Mouse (Mus musculus) neural tube, embryonic 15.5 days (tissue): ENCODE results near the gene Zfp865. TPM values are rescaled to one million over a fixed set of nuclear protein-coding genes. Genes with fewer than 3 reads are reported as not detected.

Experiments used
- ATAC-seq: fragments of 200-750 bp; cut with Nextera tagmentation; 2 replicates; pipeline ENCODE4 v1.8.0; 2017; ENCODE audit warnings: mild to moderate bottlenecking, moderate TSS enrichment, moderate library complexity; ENCODE audit not compliant: low FRiP score
- H3K27ac ChIP-seq: fragments of 300-500 bp; sonication (generic); replicated peaks from 2 replicates; pipeline ENCODE4 v1.5.1; 2015; ENCODE audit warnings: mild to moderate bottlenecking, inconsistent platforms
- H3K27me3 ChIP-seq: fragments of 300-500 bp; sonication (generic); replicated peaks from 2 replicates; pipeline ENCODE4 v1.6.1; 2015; ENCODE audit warnings: inconsistent platforms
- H3K36me3 ChIP-seq: fragments of 300-500 bp; sonication (generic); 2 replicates; pipeline ENCODE4 v1.6.1; 2015; ENCODE audit warnings: inconsistent platforms
- H3K4me1 ChIP-seq: fragments of 300-500 bp; sonication (generic); 2 replicates; pipeline ENCODE4 v1.6.1; 2015; ENCODE audit warnings: inconsistent platforms
- H3K4me2 ChIP-seq: fragments of 300-500 bp; sonication (generic); 2 replicates; pipeline ENCODE4 v1.6.1; 2015; ENCODE audit warnings: inconsistent platforms, mild to moderate bottlenecking, moderate library complexity
- H3K4me3 ChIP-seq: fragments of 300-500 bp; sonication (generic); replicated peaks from 2 replicates; pipeline ENCODE4 v1.5.1; 2015; ENCODE audit warnings: mild to moderate bottlenecking, inconsistent platforms
- H3K9ac ChIP-seq: fragments of 300-500 bp; sonication (generic); replicated peaks from 2 replicates; pipeline ENCODE4 v1.6.1; 2015; ENCODE audit warnings: mild to moderate bottlenecking, inconsistent platforms
- H3K9me3 ChIP-seq: fragments of 300-500 bp; sonication (generic); replicated peaks from 2 replicates; pipeline ENCODE4 v1.6.1; 2016; ENCODE audit warnings: inconsistent platforms
- WGBS: fragments of 180-500 bp; shearing (Covaris S2); methylation state at CpG from one replicate; pipeline ENCODE4 v1.1.7; 2015; ENCODE audit warnings: mixed read lengths; 5-methylcytosine and 5-hydroxymethylcytosine counted together
- polyA plus RNA-seq: library from polyadenylated mRNA; unstranded; fragments of >200 nt; fragmentation: Nextera tagmentation; extraction: Ambion mirVana; gene quantifications from 2 replicates; pipeline ENCODE4 v1.2.1, GENCODE M21; 2015

Zfp865 gene
- polyA plus RNA-seq, 1 experiment from 2014 or later, result 7.0 TPM

- Histone ChIP-seq H3K4me2 (peak overlapping the region; percentile 68), H3K9ac (no peak overlapping the region), H3K4me3 (peak overlapping the region; percentile 61; the same call in 1 of the 2 replicates), H3K4me1 (peaks cover 22% of the 10 kb centered on the region), H3K36me3 (peaks cover 36% of the 10 kb centered on the region), H3K27ac (0 out of 2 replicates have a peak overlapping the region, but pooled peaks have one; percentile 99), H3K27me3 (no peaks in the 10 kb centered on the region), H3K9me3 (no peaks in the 10 kb centered on the region)
- 94% methylated on average over 7 of the region's 7 CpGs for WGBS
- ATAC-seq, result no peak
Measured at GRCm38 (mm10) chr7:5037026-5037425, 16.9 kb downstream of the Zfp865 start.

GRCm38 (mm10) chr7:5037467-5037866 lies 17.3 kb downstream of the Zfp865 start:
- Histone ChIP-seq H3K4me3 (peak overlapping the region; percentile 61), H3K9ac (0 out of 2 replicates have a peak overlapping the region, but pooled peaks have one; percentile 74), H3K4me2 (peak overlapping the region; percentile 68), H3K27ac (peak overlapping the region; percentile 99), H3K36me3 (peaks cover 32% of the 10 kb centered on the region), H3K4me1 (peaks cover 22% of the 10 kb centered on the region), H3K9me3 (no peaks in the 10 kb centered on the region), H3K27me3 (no peaks in the 10 kb centered on the region)
- WGBS, result 81% methylated on average over 8 of the region's 8 CpGs
- no peak for ATAC-seq

- Histone ChIP-seq H3K27ac (peak within 1 kb of the TSS; percentile 99), H3K36me3 (peaks cover 24% of the 10 kb centered on the region), H3K4me2 (peak within 1 kb of the TSS; percentile 68), H3K27me3 (no peaks in the 10 kb centered on the region), H3K4me3 (peak within 1 kb of the TSS; percentile 61), H3K9me3 (no peaks in the 10 kb centered on the region), H3K4me1 (peaks cover 22% of the 10 kb centered on the region), H3K9ac (peak within 1 kb of the TSS; percentile 74)
- WGBS, result under 1% methylated on average over 48 of the region's 48 CpGs
- ATAC-seq, result peak; percentile 94
Measured at GRCm38 (mm10) chr7:5038109-5038732, 18.0 kb downstream of the Zfp865 start, which contains the start of gene Zfp784. Gene Zfp784, minus strand, starts transcription at chr7:5038446.

GRCm38 (mm10) chr7:5038940-5039339 lies 18.8 kb downstream of the Zfp865 start:
- Histone ChIP-seq H3K9me3 (no peaks in the 10 kb centered on the region), H3K9ac (peak overlapping the region; percentile 74), H3K4me2 (peak overlapping the region; percentile 68), H3K4me3 (peak overlapping the region; percentile 61), H3K36me3 (peaks cover 17% of the 10 kb centered on the region), H3K27me3 (no peaks in the 10 kb centered on the region), H3K27ac (peak overlapping the region; percentile 99), H3K4me1 (peaks cover 22% of the 10 kb centered on the region)
- WGBS, result 34% methylated on average over 5 of the region's 5 CpGs
- no peak for ATAC-seq

GRCm38 (mm10) chr7:5044981-5045380 lies 24.8 kb downstream of the Zfp865 start:
- WGBS, result 86% methylated on average over 2 of the region's 2 CpGs
- Histone ChIP-seq H3K27ac (no peak overlapping the region), H3K4me3 (no peak overlapping the region), H3K4me1 (0 out of 2 replicates have a peak, but pooled peaks cover under 1% of the 10 kb centered on the region), H3K36me3 (no peaks in the 10 kb centered on the region), H3K9ac (no peak overlapping the region), H3K27me3 (no peaks in the 10 kb centered on the region), H3K9me3 (no peaks in the 10 kb centered on the region), H3K4me2 (no peak overlapping the region)
- ATAC-seq, result no peak

- no peak for ATAC-seq
- WGBS, result 70% methylated on average over 2 of the region's 2 CpGs
- Histone ChIP-seq H3K27ac (no peak overlapping the region), H3K4me1 (peaks cover 10% of the 10 kb centered on the region), H3K36me3 (no peaks in the 10 kb centered on the region), H3K9me3 (no peaks in the 10 kb centered on the region), H3K27me3 (no peaks in the 10 kb centered on the region), H3K4me2 (no peak overlapping the region), H3K4me3 (no peak overlapping the region), H3K9ac (no peak overlapping the region)
Measured at GRCm38 (mm10) chr7:5046112-5046511, 25.9 kb downstream of the Zfp865 start.

- no peaks in the 10 kb centered on the region for H3K36me3 ChIP-seq
- peaks cover 15% of the 10 kb centered on the region for H3K4me1 ChIP-seq
- ATAC-seq, result no peak
- no peaks in the 10 kb centered on the region for H3K9me3 ChIP-seq
- no peak overlapping the region for H3K4me3 ChIP-seq
- H3K4me2 ChIP-seq, result no peak overlapping the region
- no peak overlapping the region for H3K9ac ChIP-seq
- no peaks in the 10 kb centered on the region for H3K27me3 ChIP-seq
- H3K27ac ChIP-seq, result no peak overlapping the region
- WGBS, result 30% methylated on average over 2 of the region's 2 CpGs
Measured at GRCm38 (mm10) chr7:5047313-5047712, 27.1 kb downstream of the Zfp865 start.

GRCm38 (mm10) chr7:5051193-5052192 lies 31.3 kb downstream of the Zfp865 start, which contains the start of gene Zfp580:
Gene Zfp580, plus strand, starts transcription at chr7:5051538.
- Histone ChIP-seq H3K9ac (peak within 1 kb of the TSS; percentile 85), H3K27me3 (peaks cover 24% of the 10 kb centered on the region), H3K4me2 (peak within 1 kb of the TSS; percentile 92), H3K4me3 (peak within 1 kb of the TSS; percentile 66), H3K4me1 (peaks cover 56% of the 10 kb centered on the region), H3K27ac (peak within 1 kb of the TSS; percentile 90), H3K36me3 (no peaks in the 10 kb centered on the region), H3K9me3 (no peaks in the 10 kb centered on the region)
- ATAC-seq, result peak; percentile 77
- WGBS, result under 1% methylated on average over 65 of the region's 65 CpGs

- Histone ChIP-seq H3K27me3 (peaks cover 24% of the 10 kb centered on the region), H3K4me2 (peak overlapping the region; percentile 92), H3K27ac (peak overlapping the region; percentile 52), H3K36me3 (no peaks in the 10 kb centered on the region), H3K4me3 (peak overlapping the region; percentile 66), H3K4me1 (peaks cover 62% of the 10 kb centered on the region), H3K9me3 (no peaks in the 10 kb centered on the region), H3K9ac (peak overlapping the region; percentile 85)
- ATAC-seq, result no peak
- 3% methylated on average over 12 of the region's 12 CpGs for WGBS
Measured at GRCm38 (mm10) chr7:5052438-5052837, 32.3 kb downstream of the Zfp865 start.

GRCm38 (mm10) chr7:5052931-5053343 lies 32.8 kb downstream of the Zfp865 start:
- no peaks in the 10 kb centered on the region for H3K9me3 ChIP-seq
- peak overlapping the region; percentile 85 for H3K9ac ChIP-seq
- H3K4me3 ChIP-seq, result peak overlapping the region; percentile 66
- peaks cover 24% of the 10 kb centered on the region for H3K27me3 ChIP-seq
- no peak for ATAC-seq
- peak overlapping the region; percentile 92 for H3K4me2 ChIP-seq
- H3K27ac ChIP-seq, result peak overlapping the region; percentile 52
- WGBS, result 3% methylated on average over 44 of the region's 45 CpGs
- no peaks in the 10 kb centered on the region for H3K36me3 ChIP-seq
- H3K4me1 ChIP-seq, result peaks cover 67% of the 10 kb centered on the region

- peaks cover 24% of the 10 kb centered on the region for H3K27me3 ChIP-seq
- peak overlapping the region; percentile 41; the same call in 1 of the 2 replicates for H3K27ac ChIP-seq
- peaks cover 74% of the 10 kb centered on the region for H3K4me1 ChIP-seq
- H3K36me3 ChIP-seq, result no peaks in the 10 kb centered on the region
- H3K9ac ChIP-seq, result peak overlapping the region; percentile 85
- 8% methylated on average over 32 of the region's 32 CpGs for WGBS
- peak overlapping the region; percentile 66 for H3K4me3 ChIP-seq
- H3K4me2 ChIP-seq, result peak overlapping the region; percentile 92
- no peaks in the 10 kb centered on the region for H3K9me3 ChIP-seq
- ATAC-seq, result no peak
Measured at GRCm38 (mm10) chr7:5053456-5054179, 33.4 kb downstream of the Zfp865 start.
